Mouse (Mus musculus): Measurements from ENCODE around the gene Tmem56. TPM values are rescaled to one million over a fixed set of nuclear protein-coding genes. Genes with fewer than 3 reads are reported as not detected.

The Tmem56 gene
- polyA plus RNA-seq, 1 experiment, result 1.1 TPM

DNA sequence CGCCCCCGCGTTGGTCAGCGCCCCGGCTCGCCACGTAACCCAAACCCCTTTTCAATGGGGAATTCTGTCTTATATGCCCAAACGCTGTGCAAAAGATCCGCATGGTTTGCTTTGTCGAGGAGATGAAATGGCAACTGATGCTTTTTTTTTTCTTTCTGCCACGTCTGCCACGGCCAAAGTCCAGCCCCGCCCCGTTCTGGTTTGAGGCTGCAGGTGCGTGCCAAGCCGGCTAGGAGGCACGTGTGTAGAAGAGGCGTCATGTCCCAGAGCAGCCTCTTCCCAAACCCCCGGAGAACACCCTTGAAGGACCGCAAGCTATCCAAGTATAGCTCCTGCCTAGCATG is 19.7 kb downstream of the Tmem56 start:
- H3K9me3 ChIP-seq (ENCODE audit: control insufficient read depth, low read length), result no peaks in the 10 kb centered on the region
- peaks cover 86% of the 10 kb centered on the region for H3K4me1 ChIP-seq (ENCODE audit: control insufficient read depth)
- no peak for TF ChIP-seq GATA1 (IDR thresholded peaks at IDR 0.05; ENCODE audit: low read length)
- no peak for TF ChIP-seq TAL1 (IDR thresholded peaks at IDR 0.05; ENCODE audit: low read length)
- peak overlapping the region; percentile 95 for H3K4me3 ChIP-seq (replicated peaks)
- H3K27me3 ChIP-seq (ENCODE audit: control insufficient read depth), result no peaks in the 10 kb centered on the region
- H3K36me3 ChIP-seq (ENCODE audit: control insufficient read depth), result peaks cover 29% of the 10 kb centered on the region

DNA sequence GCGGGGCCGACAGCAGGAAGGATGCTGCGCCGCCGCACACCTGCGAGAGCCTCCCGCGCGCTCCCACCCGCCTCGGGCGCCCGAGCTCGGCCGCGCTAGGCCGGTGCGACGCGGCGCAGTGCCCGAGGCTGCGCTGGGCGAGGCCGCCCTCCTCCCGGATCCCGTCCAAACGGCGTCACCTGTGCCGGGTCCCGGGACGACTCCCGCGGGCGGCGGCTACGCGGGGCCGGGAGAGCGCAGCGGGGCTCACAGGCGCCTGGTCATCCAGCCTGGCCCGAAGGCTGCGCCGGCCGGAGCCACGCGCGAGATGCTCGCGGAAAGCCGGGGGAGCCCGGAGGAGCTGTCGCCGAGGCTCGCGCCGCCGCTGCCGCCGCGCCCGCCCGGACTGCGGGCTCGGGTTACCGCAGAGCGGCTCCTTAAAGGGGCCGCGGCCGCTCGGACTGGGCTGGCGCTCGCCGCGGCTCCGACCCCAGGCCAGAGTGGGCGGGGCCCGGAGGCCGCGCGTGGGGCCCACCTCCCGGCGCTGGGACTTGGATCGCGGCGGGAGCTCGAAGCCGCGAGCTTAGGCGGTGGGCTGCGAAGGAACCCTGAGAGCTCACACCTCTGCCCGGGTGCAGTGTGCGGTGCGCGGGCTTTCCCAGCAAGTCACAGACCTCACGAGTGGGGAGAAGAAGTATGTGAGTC is 20.2 kb downstream of the Tmem56 start:
- Histone ChIP-seq H3K4me1 (ENCODE audit: control insufficient read depth) (peaks cover 84% of the 10 kb centered on the region), H3K9me3 (ENCODE audit: control insufficient read depth, low read length) (no peaks in the 10 kb centered on the region), H3K27me3 (ENCODE audit: control insufficient read depth) (no peaks in the 10 kb centered on the region), H3K36me3 (ENCODE audit: control insufficient read depth) (peaks cover 32% of the 10 kb centered on the region), H3K4me3 (replicated peaks) (peak overlapping the region; percentile 95)
- TF ChIP-seq GATA1 (IDR thresholded peaks at IDR 0.05; ENCODE audit: low read length) (no peak), TAL1 (IDR thresholded peaks at IDR 0.05; ENCODE audit: low read length) (no peak)

DNA sequence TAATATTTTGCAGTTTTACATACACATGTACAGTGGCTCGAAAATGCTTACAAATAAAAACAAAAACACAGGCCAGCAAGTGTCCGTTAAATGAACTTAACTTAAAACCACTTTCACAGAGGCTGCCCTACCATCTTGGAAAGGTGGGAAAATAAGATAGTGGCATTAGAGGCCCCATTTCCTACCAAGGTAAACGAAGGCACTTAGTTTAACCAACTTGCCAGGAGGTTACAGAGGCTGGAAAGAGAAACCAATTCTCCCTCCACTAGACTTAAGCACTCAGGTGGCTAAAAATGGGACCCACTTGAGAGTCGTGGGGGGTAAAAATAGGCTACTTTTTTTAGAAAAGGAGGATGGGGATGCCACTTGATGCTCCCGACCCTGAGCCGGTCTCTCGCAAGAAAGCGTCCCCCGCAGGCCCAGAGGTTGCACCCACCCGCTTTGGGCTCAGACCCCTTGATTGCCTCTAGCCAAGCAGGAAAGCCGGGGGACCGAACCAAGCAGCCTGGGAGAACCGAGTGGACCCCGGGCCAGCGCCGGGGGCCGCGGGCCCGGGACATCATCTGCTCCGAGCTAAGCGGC is 20.9 kb downstream of the Tmem56 start:
- peak overlapping the region; percentile 95 for H3K4me3 ChIP-seq (replicated peaks)
- no peaks in the 10 kb centered on the region for H3K9me3 ChIP-seq (ENCODE audit: control insufficient read depth, low read length)
- H3K36me3 ChIP-seq (ENCODE audit: control insufficient read depth), result peaks cover 38% of the 10 kb centered on the region
- TF ChIP-seq TAL1 (IDR thresholded peaks at IDR 0.05; ENCODE audit: low read length) (no peak), GATA1 (IDR thresholded peaks at IDR 0.05; ENCODE audit: low read length) (no peak)
- no peaks in the 10 kb centered on the region for H3K27me3 ChIP-seq (ENCODE audit: control insufficient read depth)
- H3K4me1 ChIP-seq (ENCODE audit: control insufficient read depth), result peaks cover 84% of the 10 kb centered on the region

DNA sequence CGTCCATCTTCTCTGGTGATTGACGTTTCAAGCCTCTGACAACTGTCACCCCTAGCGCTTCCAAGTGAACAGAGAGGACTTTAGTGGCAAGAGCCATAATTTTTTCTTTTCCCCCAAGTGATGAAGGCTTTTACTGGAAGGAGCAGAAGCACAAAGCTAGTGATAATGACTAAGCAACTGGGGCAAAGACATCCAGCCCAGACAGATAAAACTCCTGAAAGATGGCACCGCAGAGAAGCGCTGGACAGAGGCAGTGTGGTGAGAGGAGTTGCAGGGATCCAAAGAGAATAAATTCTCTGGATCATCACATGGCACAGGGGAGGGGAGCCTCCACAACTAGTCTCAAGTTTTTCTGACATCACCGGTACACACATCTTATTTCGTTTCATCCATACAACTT is 21.6 kb downstream of the Tmem56 start:
- H3K4me3 ChIP-seq (replicated peaks), result peak overlapping the region; percentile 95
- H3K4me1 ChIP-seq (ENCODE audit: control insufficient read depth), result peaks cover 83% of the 10 kb centered on the region
- H3K27me3 ChIP-seq (ENCODE audit: control insufficient read depth), result no peaks in the 10 kb centered on the region
- H3K9me3 ChIP-seq (ENCODE audit: control insufficient read depth, low read length), result no peaks in the 10 kb centered on the region
- TF ChIP-seq GATA1 (IDR thresholded peaks at IDR 0.05; ENCODE audit: low read length), result peak; percentile 33; the same call in 1 of the 2 replicates
- no peak for TF ChIP-seq TAL1 (IDR thresholded peaks at IDR 0.05; ENCODE audit: low read length)
- H3K36me3 ChIP-seq (ENCODE audit: control insufficient read depth), result peaks cover 46% of the 10 kb centered on the region

DNA sequence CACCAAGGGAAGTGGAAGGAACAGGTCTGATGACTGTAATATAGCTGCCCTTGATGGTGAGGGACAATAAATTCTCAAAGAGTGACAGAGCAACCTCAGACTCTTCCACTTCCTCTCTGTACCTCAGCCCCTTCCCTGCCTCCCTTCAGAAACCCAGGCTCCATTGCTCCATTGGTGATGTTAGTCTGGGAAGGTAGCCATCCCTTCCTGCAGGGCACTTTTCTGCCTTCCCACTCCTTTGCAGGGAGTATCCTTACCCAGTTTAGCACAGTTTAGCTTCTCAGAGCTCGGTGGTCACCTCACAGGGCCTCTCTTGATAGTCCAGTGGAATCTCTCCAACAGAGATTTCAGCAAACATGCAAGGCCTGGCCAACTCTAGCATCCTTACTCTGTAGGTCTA is 22.1 kb downstream of the Tmem56 start:
- Histone ChIP-seq H3K4me3 (replicated peaks) (peak overlapping the region; percentile 95), H3K9me3 (ENCODE audit: control insufficient read depth, low read length) (no peaks in the 10 kb centered on the region), H3K27me3 (ENCODE audit: control insufficient read depth) (no peaks in the 10 kb centered on the region), H3K4me1 (ENCODE audit: control insufficient read depth) (peaks cover 79% of the 10 kb centered on the region), H3K36me3 (ENCODE audit: control insufficient read depth) (peaks cover 50% of the 10 kb centered on the region)
- TF ChIP-seq TAL1 (IDR thresholded peaks at IDR 0.05; ENCODE audit: low read length) (no peak), GATA1 (IDR thresholded peaks at IDR 0.05; ENCODE audit: low read length) (no peak)

DNA sequence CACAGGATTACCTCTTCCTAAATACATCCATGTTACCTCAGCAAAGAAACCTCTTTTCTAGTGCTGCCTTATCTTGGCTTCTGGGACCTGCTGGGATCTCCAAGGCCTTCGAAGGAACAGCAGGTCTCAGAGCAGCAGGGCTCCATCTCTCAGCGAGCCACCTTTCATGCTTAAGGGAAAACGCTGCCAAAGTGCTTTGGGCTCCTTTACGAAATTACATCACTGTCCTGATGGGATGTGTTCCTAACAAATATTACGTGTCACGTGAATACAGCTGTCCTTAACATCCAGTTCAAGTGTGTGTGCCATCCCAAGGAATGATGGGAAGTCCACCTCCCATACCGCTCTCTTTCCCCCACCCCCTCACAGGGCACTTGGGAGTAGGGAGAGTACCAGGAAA is 22.9 kb downstream of the Tmem56 start:
- no peaks in the 10 kb centered on the region for H3K9me3 ChIP-seq (ENCODE audit: control insufficient read depth, low read length)
- peak overlapping the region; percentile 95 for H3K4me3 ChIP-seq (replicated peaks)
- H3K4me1 ChIP-seq (ENCODE audit: control insufficient read depth), result peaks cover 78% of the 10 kb centered on the region
- no peaks in the 10 kb centered on the region for H3K27me3 ChIP-seq (ENCODE audit: control insufficient read depth)
- H3K36me3 ChIP-seq (ENCODE audit: control insufficient read depth), result peaks cover 58% of the 10 kb centered on the region
- TF ChIP-seq TAL1 (IDR thresholded peaks at IDR 0.05; ENCODE audit: low read length) (no peak), GATA1 (IDR thresholded peaks at IDR 0.05; ENCODE audit: low read length) (no peak)

DNA sequence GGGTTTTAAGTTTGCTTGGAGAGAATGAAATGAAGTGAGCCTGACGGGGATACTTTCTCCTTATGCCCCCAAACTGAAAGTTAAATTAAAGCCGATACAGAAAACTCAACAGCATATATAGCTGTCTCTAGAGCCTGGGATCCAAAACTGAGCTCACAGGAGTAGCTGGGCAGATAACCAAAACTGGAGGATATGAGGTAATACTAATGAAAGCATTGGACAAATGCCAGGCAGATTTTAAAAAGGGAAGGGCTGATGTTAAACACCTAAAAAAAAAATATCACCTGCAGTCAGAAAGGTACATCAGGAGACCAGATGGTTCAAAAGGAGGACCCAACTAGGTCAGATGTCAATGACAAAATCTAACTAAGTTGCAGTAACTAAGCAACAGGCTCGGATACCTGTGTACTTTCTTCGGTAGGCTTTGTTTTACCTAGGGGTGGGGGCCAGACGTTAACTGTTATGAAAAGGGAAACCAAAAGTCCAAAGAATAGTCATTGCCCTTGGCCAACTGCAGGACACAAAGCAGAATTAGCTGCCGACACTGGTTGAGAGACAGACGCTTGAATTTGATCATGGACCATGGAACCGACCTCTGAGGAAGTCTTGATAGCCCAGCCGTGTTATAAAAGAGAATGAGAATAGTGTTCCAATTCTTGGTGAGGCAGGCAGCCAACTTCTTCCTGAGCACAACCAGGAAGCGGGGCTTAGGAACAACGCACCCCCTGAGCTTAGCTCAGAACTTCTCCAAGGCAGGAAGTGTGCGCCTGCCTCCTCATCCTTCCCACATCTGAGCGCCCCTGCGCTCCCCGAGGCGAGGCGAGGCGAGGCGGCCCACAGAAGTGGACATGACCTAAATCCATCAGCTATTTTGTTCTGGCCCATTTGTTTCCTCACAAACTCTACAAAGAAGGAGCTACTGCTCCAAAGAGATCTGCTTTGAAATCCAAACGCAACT is 24.1 kb downstream of the Tmem56 start:
- TF ChIP-seq GATA1 (IDR thresholded peaks at IDR 0.05; ENCODE audit: low read length) (no peak), TAL1 (IDR thresholded peaks at IDR 0.05; ENCODE audit: low read length) (no peak)
- H3K4me1 ChIP-seq (ENCODE audit: control insufficient read depth), result peaks cover 69% of the 10 kb centered on the region
- H3K4me3 ChIP-seq (replicated peaks), result peak overlapping the region; percentile 95
- peaks cover 65% of the 10 kb centered on the region for H3K36me3 ChIP-seq (ENCODE audit: control insufficient read depth)
- H3K9me3 ChIP-seq (ENCODE audit: control insufficient read depth, low read length), result no peaks in the 10 kb centered on the region
- no peaks in the 10 kb centered on the region for H3K27me3 ChIP-seq (ENCODE audit: control insufficient read depth)

DNA sequence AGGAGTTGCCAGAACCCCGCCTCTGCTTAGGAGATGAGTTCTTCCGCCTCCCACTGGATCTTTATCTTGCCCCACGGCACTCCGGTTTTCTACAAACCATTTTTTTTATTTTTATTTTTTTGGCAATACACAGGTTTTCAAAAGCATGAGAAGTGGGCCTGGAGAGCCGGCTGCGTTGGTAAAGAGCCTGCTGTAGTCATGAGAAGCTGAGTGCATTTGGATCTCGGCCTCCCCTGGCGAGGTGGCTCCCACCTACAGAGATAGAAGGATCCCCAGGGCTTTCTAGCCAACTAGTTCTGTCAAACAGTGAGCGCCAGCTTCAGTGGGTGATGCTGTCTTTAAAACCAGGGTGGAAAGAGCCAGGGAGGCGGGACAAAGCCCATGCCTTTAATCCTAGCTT is 25.5 kb downstream of the Tmem56 start:
- Histone ChIP-seq H3K4me3 (replicated peaks) (no peak overlapping the region), H3K27me3 (ENCODE audit: control insufficient read depth) (no peaks in the 10 kb centered on the region), H3K4me1 (ENCODE audit: control insufficient read depth) (peaks cover 59% of the 10 kb centered on the region), H3K9me3 (ENCODE audit: control insufficient read depth, low read length) (no peaks in the 10 kb centered on the region), H3K36me3 (ENCODE audit: control insufficient read depth) (peaks cover 78% of the 10 kb centered on the region)
- TF ChIP-seq GATA1 (IDR thresholded peaks at IDR 0.05; ENCODE audit: low read length) (no peak), TAL1 (IDR thresholded peaks at IDR 0.05; ENCODE audit: low read length) (no peak)

DNA sequence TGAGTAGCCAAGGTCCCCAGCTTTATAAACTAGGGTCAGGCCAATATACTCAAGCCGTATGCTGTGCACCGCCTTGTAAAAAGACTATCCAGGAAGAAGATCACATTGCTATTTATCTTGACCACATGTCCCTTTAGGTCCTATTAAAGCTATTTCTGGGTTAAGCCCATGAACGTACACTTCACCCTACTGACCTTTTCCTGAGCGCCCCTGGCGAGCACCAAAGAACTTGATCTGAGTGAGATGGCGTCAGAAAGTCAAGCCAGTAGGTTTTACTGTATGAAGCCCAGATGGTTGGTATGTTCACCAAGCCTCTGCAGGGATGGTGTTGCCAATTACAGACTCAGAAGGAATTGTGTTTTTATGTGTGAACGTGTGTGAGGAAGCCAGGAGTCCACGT is 26.8 kb downstream of the Tmem56 start:
- Histone ChIP-seq H3K36me3 (ENCODE audit: control insufficient read depth) (peaks cover 91% of the 10 kb centered on the region), H3K4me1 (ENCODE audit: control insufficient read depth) (peaks cover 59% of the 10 kb centered on the region), H3K27me3 (ENCODE audit: control insufficient read depth) (no peaks in the 10 kb centered on the region), H3K4me3 (replicated peaks) (no peak overlapping the region), H3K9me3 (ENCODE audit: control insufficient read depth, low read length) (no peaks in the 10 kb centered on the region)
- TF ChIP-seq GATA1 (IDR thresholded peaks at IDR 0.05; ENCODE audit: low read length) (no peak), TAL1 (IDR thresholded peaks at IDR 0.05; ENCODE audit: low read length) (no peak)
